Mouse (Mus musculus) small intestine, adult 2 months (tissue): Measurements from ENCODE around the gene Dcps. TPM values are rescaled to one million over a fixed set of nuclear protein-coding genes. Genes with fewer than 3 reads are reported as not detected.

Experiments
- H3K27ac ChIP-seq: fragments of 200-500 bp; 2 replicates; pipeline ENCODE4 v1.5.1; 2012; ENCODE audit warnings: low read depth, low read length, control low read depth, inconsistent platforms; ENCODE audit not compliant: insufficient read depth
- H3K27me3 ChIP-seq: fragments of 200-500 bp; 2 replicates; pipeline ENCODE4 v1.6.1; 2012; ENCODE audit warnings: mild to moderate bottlenecking, moderate library complexity, low read length, inconsistent platforms; ENCODE audit not compliant: control insufficient read depth, insufficient read depth
- H3K36me3 ChIP-seq: fragments of 200-500 bp; 2 replicates; pipeline ENCODE4 v1.6.1; 2012; ENCODE audit warnings: mild to moderate bottlenecking, low read length, control low read depth, inconsistent platforms; ENCODE audit not compliant: control insufficient read depth, insufficient read depth
- H3K4me1 ChIP-seq: fragments of 200-500 bp; 2 replicates; pipeline ENCODE4 v1.6.1; 2012; ENCODE audit warnings: low read length, inconsistent platforms, mixed read lengths; ENCODE audit not compliant: control insufficient read depth, insufficient read depth, insufficient read length
- H3K4me3 ChIP-seq: fragments of 200-500 bp; 2 replicates; pipeline ENCODE4 v1.5.1; 2012; ENCODE audit warnings: low read depth, mild to moderate bottlenecking, control low read depth, inconsistent platforms, low read length, moderate library complexity
- CTCF ChIP-seq: fragments of 200-500 bp; IDR thresholded peaks from 2 replicates; pipeline ENCODE4 v1.5.1; 2012; ENCODE audit warnings: low read depth, mild to moderate bottlenecking, control low read depth, inconsistent platforms, low read length, moderate library complexity, mixed read lengths; ENCODE audit not compliant: insufficient replicate concordance, insufficient read length; ENCODE audit errors: extremely low read depth
- POLR2A ChIP-seq: fragments of 200-500 bp; IDR thresholded peaks from 2 replicates; pipeline ENCODE4 v1.6.1; 2012; ENCODE audit warnings: low read depth, mild to moderate bottlenecking, control low read depth, inconsistent platforms, low read length, moderate library complexity
- WGBS: fragments of 180-500 bp; shearing (Covaris S2); methylation state at CpG from one replicate; pipeline ENCODE4 v1.1.7; 2018; 5-methylcytosine and 5-hydroxymethylcytosine counted together
- polyA plus RNA-seq: library from polyadenylated mRNA; depleted of rRNA; stranded (reverse); fragments of >200 nt; gene quantifications from 2 replicates; pipeline ENCODE4 v1.2.3, GENCODE M21; 2012

Dcps gene
- polyA plus RNA-seq, 1 experiment: 18.4 TPM

GRCm38 (mm10) chr9:35176124-35176659 lies 331 bp upstream of the Dcps start:
- no peaks in the 10 kb centered on the region for H3K27me3 ChIP-seq
- TF ChIP-seq POLR2A: 0 out of 2 replicates have a peak, but pooled peaks have one; percentile 3
- TF ChIP-seq CTCF: no peak
- H3K4me1 ChIP-seq: peaks cover 4% of the 10 kb centered on the region; the same call in 1 of the 2 replicates
- no peak overlapping the region for H3K27ac ChIP-seq
- 41% methylated on average over 14 of the region's 14 CpGs for WGBS
- peak overlapping the region; percentile 74 for H3K4me3 ChIP-seq
- H3K36me3 ChIP-seq: no peaks in the 10 kb centered on the region

DNA sequence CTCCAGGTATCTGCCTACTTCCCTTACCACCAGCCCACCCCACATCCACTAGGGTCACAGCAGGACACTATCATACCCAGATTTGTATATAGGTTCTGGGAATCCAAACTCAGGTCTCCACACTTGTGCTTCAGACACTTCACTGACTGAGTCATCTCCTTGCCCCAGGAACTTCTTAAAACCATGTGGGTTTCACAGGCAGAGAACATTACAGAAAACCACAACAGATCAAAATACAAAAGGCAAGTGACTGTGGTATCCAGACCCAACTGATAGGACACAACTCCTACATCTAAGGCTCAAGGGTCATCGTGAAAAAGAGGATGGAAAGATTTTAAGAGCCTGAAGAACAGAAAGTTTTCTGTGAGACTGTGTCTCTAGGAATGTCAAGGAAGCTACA lies 2.5 kb downstream of the Dcps start:
- no peaks in the 10 kb centered on the region for H3K27me3 ChIP-seq
- H3K4me1 ChIP-seq: peaks cover 4% of the 10 kb centered on the region; the same call in 1 of the 2 replicates
- 72% methylated on average over 1 of the region's 1 CpGs for WGBS
- no peak for TF ChIP-seq CTCF
- no peaks in the 10 kb centered on the region for H3K36me3 ChIP-seq
- no peak overlapping the region for H3K4me3 ChIP-seq
- H3K27ac ChIP-seq: no peak overlapping the region

DNA sequence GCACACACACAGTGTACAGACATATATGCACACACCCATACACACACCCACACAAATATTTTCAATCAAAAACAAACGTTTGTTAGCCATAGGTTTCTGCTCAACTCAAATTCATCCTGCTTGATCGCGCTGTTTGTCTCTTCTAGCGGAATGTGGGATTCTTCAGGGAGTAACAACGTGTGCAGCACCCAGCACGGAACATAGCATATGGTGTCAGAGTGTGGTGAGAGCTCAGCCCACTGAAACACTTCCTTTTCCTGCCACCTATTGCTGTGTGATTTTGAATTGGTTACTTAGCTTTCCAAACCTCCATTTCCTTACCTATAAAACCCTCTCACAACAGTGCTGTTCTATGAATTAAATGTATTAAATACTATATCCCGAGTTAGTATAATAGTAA lies 5.8 kb downstream of the Dcps start:
- Histone ChIP-seq H3K27me3 (no peaks in the 10 kb centered on the region), H3K4me3 (no peak overlapping the region), H3K4me1 (peaks cover 10% of the 10 kb centered on the region; the same call in 1 of the 2 replicates), H3K27ac (no peak overlapping the region), H3K36me3 (no peaks in the 10 kb centered on the region)
- 87% methylated on average over 7 of the region's 7 CpGs for WGBS
- TF ChIP-seq CTCF (no peak), POLR2A (no peak)

DNA sequence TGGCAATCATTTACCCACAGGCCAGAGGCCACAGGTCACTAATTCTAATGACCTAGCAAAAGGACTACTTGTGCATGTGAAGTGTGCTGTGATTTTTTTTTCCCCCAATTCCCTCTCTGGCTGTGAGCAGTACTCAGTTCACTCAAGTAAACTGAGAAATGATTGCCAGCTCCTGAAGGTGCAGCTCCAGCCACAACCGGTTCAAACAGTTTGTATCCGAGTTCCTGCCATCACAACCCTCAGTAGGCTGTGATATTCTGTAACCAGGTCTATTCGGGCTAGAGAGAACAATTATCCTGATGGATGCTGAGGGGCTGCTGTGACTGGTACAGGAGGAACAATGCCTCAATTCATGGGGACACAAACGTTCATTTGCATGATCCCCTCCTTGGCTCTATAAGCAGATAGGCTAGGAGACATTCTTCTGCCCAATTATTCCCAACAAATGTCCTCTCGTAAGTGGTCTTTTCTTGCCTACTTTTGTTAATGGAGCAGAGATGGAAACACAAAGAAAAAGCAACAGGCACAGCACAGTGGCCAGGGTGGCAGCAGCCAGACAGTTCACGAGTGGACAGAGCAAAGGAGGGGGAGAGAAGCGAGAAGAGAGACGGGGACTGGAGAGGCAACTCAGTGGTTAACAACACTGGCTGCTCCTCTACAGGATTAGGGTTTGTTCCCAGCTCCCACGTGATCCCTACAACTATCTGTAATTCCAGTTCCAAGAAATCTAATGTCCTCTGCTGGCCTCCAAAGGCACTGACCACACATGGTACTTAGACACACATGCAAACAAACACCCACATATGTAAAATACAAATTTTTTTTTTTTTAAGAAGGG lies 8.8 kb downstream of the Dcps start:
- TF ChIP-seq CTCF (no peak), POLR2A (no peak)
- Histone ChIP-seq H3K27me3 (no peaks in the 10 kb centered on the region), H3K36me3 (no peaks in the 10 kb centered on the region), H3K4me1 (peaks cover 19% of the 10 kb centered on the region), H3K27ac (no peak overlapping the region), H3K4me3 (no peak overlapping the region)
- WGBS: 88% methylated on average over 9 of the region's 9 CpGs

- Histone ChIP-seq H3K27me3 (no peaks in the 10 kb centered on the region), H3K36me3 (no peaks in the 10 kb centered on the region), H3K27ac (no peak overlapping the region), H3K4me3 (no peak overlapping the region), H3K4me1 (peaks cover 19% of the 10 kb centered on the region)
- 23% methylated on average over 3 of the region's 3 CpGs for WGBS
- TF ChIP-seq POLR2A (no peak), CTCF (peak; percentile 31; the same call in 1 of the 2 replicates)
Measured at GRCm38 (mm10) chr9:35166144-35166797, 9.6 kb downstream of the Dcps start.

DNA sequence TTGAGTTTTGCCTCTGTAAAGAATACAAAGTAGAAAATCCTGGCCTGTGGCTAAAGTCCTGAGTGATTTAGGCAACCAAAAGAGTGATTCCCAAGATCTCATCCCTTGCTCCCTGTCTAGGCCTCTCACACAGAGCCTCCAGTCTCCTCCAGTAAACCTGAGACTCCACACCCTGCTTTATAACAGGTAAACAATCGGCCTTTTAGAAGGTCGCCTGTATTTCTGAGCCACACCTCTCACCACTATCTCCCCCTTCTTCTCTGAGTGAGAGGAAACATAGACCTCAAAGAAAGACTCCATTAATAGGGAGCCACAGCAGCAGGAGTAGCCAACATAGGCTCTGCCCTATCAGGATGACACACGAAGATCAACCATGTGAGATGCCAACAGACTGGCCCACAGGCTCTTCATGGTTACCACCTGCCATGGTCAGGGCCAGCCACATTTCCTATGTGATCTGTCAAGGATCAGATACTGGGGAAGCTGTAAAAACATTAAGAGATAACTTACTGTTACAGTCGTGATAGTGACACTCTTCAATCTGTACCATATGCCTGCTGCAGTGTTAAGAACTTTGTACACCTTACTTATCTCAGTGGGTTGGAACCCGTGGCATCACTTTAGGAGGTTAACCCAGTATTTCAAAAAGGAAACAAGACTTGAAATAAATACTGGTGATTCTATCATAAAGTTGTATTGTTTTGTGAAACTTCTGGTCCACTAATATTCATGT lies 11.6 kb downstream of the Dcps start:
- H3K4me1 ChIP-seq: peaks cover 19% of the 10 kb centered on the region
- peak overlapping the region; percentile 29; the same call in 1 of the 2 replicates for H3K27ac ChIP-seq
- no peak overlapping the region for H3K4me3 ChIP-seq
- no peaks in the 10 kb centered on the region for H3K36me3 ChIP-seq
- 26% methylated on average over 5 of the region's 5 CpGs for WGBS
- no peak for TF ChIP-seq POLR2A
- TF ChIP-seq CTCF: no peak
- no peaks in the 10 kb centered on the region for H3K27me3 ChIP-seq
